Mouse (Mus musculus) layer of hippocampus, adult 6 months (tissue): ENCODE results near the gene C1qtnf6. TPM values are rescaled to one million over a fixed set of nuclear protein-coding genes. Genes with fewer than 3 reads are reported as not detected.

Experiments
- long read RNA-seq, 2 experiments: library from polyadenylated mRNA; unstranded; transcript quantifications; one replicate each; pipeline ENCODE4 v2.0.0; 2019 to 2020
- polyA plus RNA-seq: library from polyadenylated mRNA; unstranded; fragments of <200 nt; fragmentation: Nextera tagmentation; gene quantifications from 2 replicates; pipeline ENCODE4 v1.2.3, GENCODE M21; 2021

The C1qtnf6 gene
- 0.24 and 0.38 TPM in 2 replicates for polyA plus RNA-seq
- long read RNA-seq, experiment 1, result 0 reads
- long read RNA-seq, experiment 2, result 0 reads

DNA sequence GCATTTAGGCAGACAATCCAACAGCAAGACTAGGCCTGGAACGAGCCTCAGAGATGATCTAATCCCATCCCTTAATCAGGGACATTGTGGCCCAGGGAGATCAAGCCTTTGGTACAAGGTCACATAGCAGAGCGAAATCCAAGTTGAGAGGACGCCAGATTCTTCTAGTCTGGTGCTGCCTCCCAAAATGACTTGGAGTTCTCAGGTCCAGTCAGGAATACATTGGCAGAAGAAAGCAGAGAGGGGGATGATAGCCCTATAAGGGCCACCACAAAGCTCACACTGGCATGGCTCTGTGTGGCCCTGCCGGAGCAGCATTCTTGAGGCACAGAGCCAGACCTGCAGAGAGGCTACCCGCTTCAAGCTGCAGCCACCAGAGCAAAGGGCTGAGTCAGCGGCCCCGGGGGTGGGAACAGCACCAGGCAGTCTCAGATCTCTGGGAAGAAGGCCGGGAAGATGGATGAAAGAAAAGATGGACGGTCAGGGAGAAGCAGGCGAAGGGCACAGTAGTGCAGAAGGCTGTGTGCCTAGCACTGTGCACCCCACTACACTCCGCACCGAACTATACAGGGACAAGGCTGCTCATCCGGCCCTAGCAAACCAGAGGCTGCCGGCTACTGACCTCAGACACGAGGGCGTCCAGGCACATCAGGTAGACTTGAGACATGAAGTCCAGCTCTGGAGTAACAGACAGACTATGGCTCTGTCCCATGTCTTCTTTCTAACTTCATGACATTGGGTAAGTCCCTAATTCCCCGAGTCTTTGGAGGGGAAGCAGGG lies at the start of gene C1qtnf6:
TSS of gene C1qtnf6 (minus strand) at position 746 of the 780 bp plus-strand sequence.

DNA sequence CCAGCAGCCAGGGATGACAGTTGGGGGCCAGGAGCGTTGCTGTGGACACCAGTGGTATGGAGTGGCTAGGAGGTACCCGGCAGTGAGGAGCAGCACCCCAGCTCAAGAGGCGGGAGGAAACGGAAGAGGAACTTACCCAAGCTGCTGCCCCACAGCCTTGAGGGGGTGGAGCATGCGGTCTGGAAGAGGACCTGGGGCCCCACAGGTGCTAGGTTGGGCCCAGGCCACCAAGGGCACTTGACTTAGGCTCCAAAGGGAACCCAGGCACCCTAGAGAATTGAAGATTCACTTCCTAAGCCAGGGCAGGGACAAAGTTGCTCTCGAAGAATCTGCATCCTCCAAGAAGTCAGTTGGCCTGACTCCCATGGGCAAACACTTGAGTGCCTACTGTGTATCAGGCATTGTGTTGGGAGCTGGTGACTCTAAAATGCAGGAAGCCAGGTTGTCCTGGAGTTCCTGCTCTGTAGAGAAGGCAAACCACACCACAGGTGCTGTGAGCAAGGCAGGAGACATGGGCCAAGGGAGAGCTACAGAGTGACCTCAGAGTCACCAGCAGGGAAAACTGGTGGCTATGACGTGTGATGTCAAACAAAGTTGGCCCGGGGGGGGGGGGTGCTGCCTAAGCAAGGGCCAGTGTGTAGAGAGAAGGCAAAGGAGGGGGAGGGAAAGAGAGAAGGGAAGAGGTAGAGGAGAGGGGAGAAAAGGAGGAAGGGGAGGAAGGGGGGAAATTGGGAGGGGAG lies 41.6 kb upstream of the C1qtnf6 start, which contains the start of gene Rac2:
TSS of gene Rac2 (minus strand) at position 126 of the 740 bp plus-strand sequence.

DNA sequence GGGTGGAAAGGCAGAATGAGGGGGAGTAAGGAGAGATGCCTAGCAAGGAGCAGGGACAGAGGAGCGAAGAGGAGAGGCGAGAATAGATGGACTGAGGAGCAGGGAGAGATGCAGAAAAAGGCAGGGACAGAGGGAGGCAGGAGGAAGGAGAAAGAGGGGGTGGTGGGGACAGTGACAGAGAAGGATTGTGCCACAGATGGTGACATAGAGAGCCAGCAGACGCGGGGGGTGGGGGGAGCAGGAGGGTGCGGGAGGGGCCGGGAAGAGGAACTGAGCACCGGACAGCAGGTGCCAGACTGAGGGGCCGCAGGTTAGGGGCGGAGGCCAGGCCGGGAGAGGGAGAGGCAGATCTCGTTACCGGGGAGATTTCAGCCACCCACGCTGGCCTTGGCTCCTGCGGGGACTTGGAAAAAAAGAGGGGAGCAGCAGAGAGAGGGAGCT lies 13.4 kb upstream of the C1qtnf6 start, which contains the start of gene Sstr3:
TSS of gene Sstr3 (minus strand) at position 125 of the 441 bp plus-strand sequence.

DNA sequence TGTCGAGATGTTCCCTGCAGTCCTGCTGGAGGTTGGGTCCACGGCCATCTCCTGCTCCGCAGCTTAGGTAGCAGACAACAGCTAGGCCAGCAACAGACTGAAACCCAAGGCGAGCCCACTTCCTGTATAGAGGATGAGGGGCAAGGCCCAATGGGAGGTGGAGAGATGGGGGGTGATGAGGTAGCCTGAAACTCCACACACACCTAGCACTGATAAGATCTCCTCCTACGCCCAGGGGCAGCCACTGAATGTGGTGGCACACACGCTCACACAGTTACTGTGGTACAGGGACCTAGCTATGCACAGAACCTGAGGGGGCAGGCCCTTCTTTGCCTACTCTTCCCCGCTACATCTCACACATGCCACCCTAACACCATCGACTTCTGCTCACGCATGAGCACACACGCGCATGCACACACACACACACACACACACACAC lies 36.2 kb downstream of the C1qtnf6 start, which contains the start of gene Il2rb:
TSS of gene Il2rb (minus strand) at position 304 of the 439 bp plus-strand sequence.

Other genes with a start within 250 kb of the C1qtnf6 start
- gene Csf2rb2, start 225.7 kb downstream of the C1qtnf6 start, polyA plus RNA-seq, result 0.72 and 0.95 TPM in 2 replicates
- 0.46 and 0.55 TPM in 2 replicates for gene Csf2rb, start 205.7 kb downstream of the C1qtnf6 start, polyA plus RNA-seq
- gene Tex33, start 135.5 kb downstream of the C1qtnf6 start, polyA plus RNA-seq, result not detected in 2 replicates
- 107 and 112 TPM in 2 replicates for gene Tst, start 125.5 kb downstream of the C1qtnf6 start, polyA plus RNA-seq
- 3.4 and 5.7 TPM in 2 replicates for gene Mpst, start 125.0 kb downstream of the C1qtnf6 start, polyA plus RNA-seq
- gene Kctd17, start 102.9 kb downstream of the C1qtnf6 start, polyA plus RNA-seq, result 23.6 and 26.1 TPM in 2 replicates
- gene Tmprss6, start 62.8 kb downstream of the C1qtnf6 start, polyA plus RNA-seq, result 0.67 and 0.83 TPM in 2 replicates
- gene Il2rb, start 36.1 kb downstream of the C1qtnf6 start, polyA plus RNA-seq, result 0.04 and 0.11 TPM in 2 replicates
- 5.2 and 5.3 TPM in 2 replicates for gene Sstr3, start 13.3 kb upstream of the C1qtnf6 start, polyA plus RNA-seq
- gene Rac2, start 41.4 kb upstream of the C1qtnf6 start, polyA plus RNA-seq, result 9.5 and 12.2 TPM in 2 replicates
- gene Cyth4, start 65.6 kb upstream of the C1qtnf6 start, polyA plus RNA-seq, result 4.9 and 6.6 TPM in 2 replicates
- gene Elfn2, start 187.4 kb upstream of the C1qtnf6 start, polyA plus RNA-seq, result 11.8 and 14.8 TPM in 2 replicates
- 2.3 and 2.4 TPM in 2 replicates for gene Mfng, start 242.1 kb upstream of the C1qtnf6 start, polyA plus RNA-seq